Mouse (Mus musculus): ENCODE data around the gene Fam181a.

The Fam181a gene

GRCm38 (mm10) chr12:103310744-103311267 is at the start of gene Fam181a:
TSS of gene Fam181a (plus strand) at chr12:103310975.
- no peak for DNase-seq

- DNase-seq, result no peak
These were observed 48.5 kb upstream of the Fam181a start for GRCm38 (mm10) chr12:103262017-103262865.

- no peak for DNase-seq
These were observed 44.2 kb upstream of the Fam181a start for GRCm38 (mm10) chr12:103266605-103267004.

GRCm38 (mm10) chr12:103272176-103272575 is 38.6 kb upstream of the Fam181a start:
- no peak for DNase-seq

- DNase-seq, result no peak
These were observed 37.7 kb upstream of the Fam181a start for GRCm38 (mm10) chr12:103273051-103273450.

- no peak for DNase-seq
These were observed 37.0 kb upstream of the Fam181a start for GRCm38 (mm10) chr12:103273732-103274131.

GRCm38 (mm10) chr12:103276422-103276821 is 34.4 kb upstream of the Fam181a start:
- no peak for DNase-seq

- DNase-seq, result no peak
These were observed 29.3 kb upstream of the Fam181a start for GRCm38 (mm10) chr12:103281491-103281890.

GRCm38 (mm10) chr12:103281912-103282311 is 28.9 kb upstream of the Fam181a start:
- DNase-seq, result no peak

- DNase-seq, result no peak
These were observed 27.8 kb upstream of the Fam181a start for GRCm38 (mm10) chr12:103282936-103283335.

GRCm38 (mm10) chr12:103283411-103283810 is 27.4 kb upstream of the Fam181a start:
- DNase-seq, result no peak

GRCm38 (mm10) chr12:103287276-103287675 is 23.5 kb upstream of the Fam181a start:
- DNase-seq, result no peak

- DNase-seq, result no peak
These were observed 18.4 kb upstream of the Fam181a start for GRCm38 (mm10) chr12:103292366-103292765.

GRCm38 (mm10) chr12:103296292-103296691 is 14.5 kb upstream of the Fam181a start:
- no peak for DNase-seq

GRCm38 (mm10) chr12:103300493-103300892 is 10.3 kb upstream of the Fam181a start:
- no peak for DNase-seq

GRCm38 (mm10) chr12:103301645-103302044 is 9.1 kb upstream of the Fam181a start:
- no peak for DNase-seq

- DNase-seq, result no peak
These were observed 7.8 kb upstream of the Fam181a start for GRCm38 (mm10) chr12:103302960-103303359.

- DNase-seq, result no peak
These were observed 4.6 kb upstream of the Fam181a start for GRCm38 (mm10) chr12:103306224-103306623.

- no peak for DNase-seq
These were observed 4.1 kb upstream of the Fam181a start for GRCm38 (mm10) chr12:103306720-103307119.

- DNase-seq, result no peak
These were observed 1.1 kb downstream of the Fam181a start for GRCm38 (mm10) chr12:103311921-103312320.

- no peak for DNase-seq
These were observed 2.5 kb downstream of the Fam181a start for GRCm38 (mm10) chr12:103313274-103313673.

GRCm38 (mm10) chr12:103313871-103314639 is 3.3 kb downstream of the Fam181a start:
- no peak for DNase-seq

GRCm38 (mm10) chr12:103314640-103315361 is 4.0 kb downstream of the Fam181a start:
- DNase-seq, result no peak

Data from thymus, adult 18-20 months (tissue).